Mouse (Mus musculus) spleen, postnatal 0 days (tissue): ENCODE results near the gene Ctrl. TPM values are rescaled to one million over a fixed set of nuclear protein-coding genes. Genes with fewer than 3 reads are reported as not detected.

Experiments used
- polyA plus RNA-seq: library from polyadenylated mRNA; unstranded; fragments of >200 nt; fragmentation: Nextera tagmentation; extraction: Ambion mirVana; gene quantifications from 2 replicates; pipeline ENCODE4 v1.2.1, GENCODE M21; 2015

Gene Ctrl
- 1.4 and 4.2 TPM in 2 replicates for polyA plus RNA-seq

DNA sequence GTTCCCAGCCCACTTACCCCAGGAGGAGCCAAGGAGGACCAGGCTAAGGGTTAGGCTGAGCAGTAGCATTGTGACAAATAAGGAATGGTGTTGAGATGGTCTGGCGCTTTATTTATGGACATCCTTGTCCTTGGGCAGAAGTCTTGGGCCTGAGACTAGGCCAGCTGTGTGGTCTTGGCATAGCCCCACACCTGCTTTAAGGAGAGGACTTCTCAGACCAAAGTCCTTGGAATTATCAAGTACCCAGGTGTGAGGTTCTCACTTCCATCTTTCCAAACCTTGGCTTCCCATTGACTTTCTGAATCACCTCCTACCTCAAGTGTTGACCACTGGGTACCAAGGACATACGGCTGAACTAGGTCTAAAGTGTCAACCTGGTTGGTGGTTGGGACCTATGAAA, at the start of gene Ctrl:
TSS of gene Ctrl (minus strand) at position 101 of the 400 bp plus-strand sequence.

GRCm38 (mm10) chr8:105979325-105979724, 45.7 kb upstream of the Ctrl start, which contains the start of gene Dpep3:
Gene Dpep3 (minus strand): TSS chr8:105979429.

GRCm38 (mm10) chr8:105965905-105966341, 32.3 kb upstream of the Ctrl start, which contains the start of gene Slc12a4:
Gene Slc12a4 (minus strand): TSS chr8:105966097.

GRCm38 (mm10) chr8:105943321-105943739, 9.7 kb upstream of the Ctrl start, which contains the start of gene Lcat:
Gene Lcat (minus strand): TSS chr8:105943382.

GRCm38 (mm10) chr8:105938306-105938669, 4.6 kb upstream of the Ctrl start, which contains the start of gene Psmb10:
Gene Psmb10 (minus strand): TSS chr8:105938444.

DNA sequence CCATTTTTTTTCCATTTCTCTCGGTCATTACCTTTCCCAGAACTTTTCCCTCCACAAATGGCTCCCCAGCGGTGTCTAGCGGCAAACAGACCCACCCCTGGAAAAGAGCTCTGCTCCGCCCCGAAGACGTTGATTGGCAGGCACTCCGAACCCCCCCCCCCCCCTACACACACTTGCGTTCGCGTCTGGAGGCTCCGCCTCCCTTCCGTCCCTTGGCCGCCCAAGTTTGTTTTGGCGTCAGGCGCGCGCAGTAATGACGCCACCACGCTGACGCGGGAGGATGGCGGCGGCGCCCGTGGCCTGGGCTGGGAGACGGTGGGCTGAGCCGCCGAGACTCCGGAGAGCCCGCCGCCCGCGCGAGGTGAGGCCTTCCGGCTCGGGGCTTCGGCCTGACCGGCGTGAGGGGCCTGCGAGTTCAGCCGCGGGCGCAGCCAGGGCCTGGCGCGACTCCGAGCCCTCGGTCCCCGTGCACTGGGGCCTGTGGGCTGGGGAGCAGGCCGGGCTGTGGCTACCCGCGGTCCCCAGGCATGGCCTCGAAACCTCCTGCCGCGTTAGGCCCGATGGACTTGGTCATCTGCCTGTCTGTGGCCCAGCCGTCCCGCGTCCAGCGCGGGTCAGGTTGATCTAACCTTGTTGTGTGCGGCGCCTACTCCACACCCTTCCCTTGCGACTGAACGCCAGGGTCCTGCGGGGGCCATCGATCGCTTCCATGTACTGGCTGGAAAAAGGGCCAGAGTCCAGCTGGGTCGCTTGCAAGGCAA, 33.3 kb downstream of the Ctrl start, which contains the start of gene Pskh1:
TSS of gene Pskh1 (plus strand) at position 262 of the 761 bp plus-strand sequence.

DNA sequence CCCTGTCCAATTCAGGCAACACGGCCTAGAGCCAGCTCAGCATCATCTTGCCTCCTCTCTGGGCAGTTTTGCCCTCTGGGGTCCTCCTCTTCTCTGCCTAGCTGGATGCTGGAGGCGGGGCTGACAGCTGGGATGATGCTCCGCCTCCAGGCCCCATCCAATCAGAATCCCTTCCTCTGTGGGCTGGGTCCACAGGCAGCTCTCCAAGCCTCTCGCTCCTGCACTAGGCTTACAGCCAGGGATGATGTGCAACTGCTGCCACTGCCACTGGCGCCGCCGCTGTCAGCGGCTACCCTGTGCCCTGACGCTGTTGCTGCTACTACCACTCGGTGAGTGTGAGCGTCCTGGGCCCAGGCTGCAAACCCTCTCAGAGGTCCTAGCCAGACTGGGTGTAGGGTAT, 40.3 kb downstream of the Ctrl start, which contains the start of gene Nrn1l:
TSS of gene Nrn1l (plus strand) at position 229 of the 400 bp plus-strand sequence.

Other genes with a start within 250 kb of the Ctrl start
- 1.6 and 2.0 TPM in 2 replicates for gene Carmil2, start 247.6 kb downstream of the Ctrl start, polyA plus RNA-seq
- gene Acd, start 232.8 kb downstream of the Ctrl start, polyA plus RNA-seq = 37.3 and 37.4 TPM in 2 replicates
- gene Pard6a, start 232.7 kb downstream of the Ctrl start, polyA plus RNA-seq = 10.8 and 12.9 TPM in 2 replicates
- gene 4933405L10Rik, start 226.2 kb downstream of the Ctrl start, polyA plus RNA-seq = not detected in 2 replicates
- 8.8 and 9.2 TPM in 2 replicates for gene Enkd1, start 225.7 kb downstream of the Ctrl start, polyA plus RNA-seq
- gene Gfod2, start 175.2 kb downstream of the Ctrl start, polyA plus RNA-seq = 3.8 and 4.0 TPM in 2 replicates
- 43.9 and 49.2 TPM in 2 replicates for gene Ranbp10, start 106.5 kb downstream of the Ctrl start, polyA plus RNA-seq
- 0.22 and 0.23 TPM in 2 replicates for gene Tsnaxip1, start 106.1 kb downstream of the Ctrl start, polyA plus RNA-seq
- 21.0 and 21.1 TPM in 2 replicates for gene Cenpt, start 80.6 kb downstream of the Ctrl start, polyA plus RNA-seq
- gene Thap11, start 78.7 kb downstream of the Ctrl start, polyA plus RNA-seq = 33.8 and 34.9 TPM in 2 replicates
- gene Nutf2, start 73.3 kb downstream of the Ctrl start, polyA plus RNA-seq = 125 and 144 TPM in 2 replicates
- gene Edc4, start 53.0 kb downstream of the Ctrl start, polyA plus RNA-seq = 16.4 and 18.2 TPM in 2 replicates
- gene Nrn1l, start 40.3 kb downstream of the Ctrl start, polyA plus RNA-seq = 0.46 TPM in 1 of 2 replicates, not detected in the other
- 12.7 and 15.0 TPM in 2 replicates for gene Pskh1, start 33.4 kb downstream of the Ctrl start, polyA plus RNA-seq
- gene Psmb10, start 4.6 kb upstream of the Ctrl start, polyA plus RNA-seq = 77.1 and 84.1 TPM in 2 replicates
- gene Lcat, start 9.5 kb upstream of the Ctrl start, polyA plus RNA-seq = 0.82 and 1.0 TPM in 2 replicates
- 12.0 and 12.9 TPM in 2 replicates for gene Slc12a4, start 32.2 kb upstream of the Ctrl start, polyA plus RNA-seq
- not detected in 2 replicates for gene Dpep3, start 45.6 kb upstream of the Ctrl start, polyA plus RNA-seq
- gene Dus2, start 57.5 kb upstream of the Ctrl start, polyA plus RNA-seq = 14.1 and 14.8 TPM in 2 replicates
- not detected in 2 replicates for gene Dpep2nb, start 72.1 kb upstream of the Ctrl start, polyA plus RNA-seq
- gene Ddx28, start 78.0 kb upstream of the Ctrl start, polyA plus RNA-seq = 9.3 and 9.8 TPM in 2 replicates
- 6.7 and 6.9 TPM in 2 replicates for gene Nfatc3, start 125.0 kb upstream of the Ctrl start, polyA plus RNA-seq
- 0.51 and 0.56 TPM in 2 replicates for gene Esrp2, start 203.1 kb upstream of the Ctrl start, polyA plus RNA-seq
- 7.2 and 9.4 TPM in 2 replicates for gene Pla2g15, start 216.5 kb upstream of the Ctrl start, polyA plus RNA-seq
- 10.7 and 12.3 TPM in 2 replicates for gene Slc7a6, start 235.0 kb upstream of the Ctrl start, polyA plus RNA-seq